Mouse (Mus musculus) hindbrain, embryonic 16.5 days (tissue): ENCODE data around the gene Pnrc2. TPM values are rescaled to one million over a fixed set of nuclear protein-coding genes. Genes with fewer than 3 reads are reported as not detected.

ENCODE experiments used
- ATAC-seq: fragments of 200-750 bp; cut with Nextera tagmentation; 2 replicates; pipeline ENCODE4 v1.8.0; 2017; ENCODE audit warnings: moderate TSS enrichment, moderate library complexity
- H3K27ac ChIP-seq: fragments of 300-500 bp; sonication (generic); 2 replicates; pipeline ENCODE4 v1.5.1; 2014; ENCODE audit warnings: low read depth, mild to moderate bottlenecking, control low read depth, low read length, moderate library complexity
- H3K27me3 ChIP-seq: fragments of 300-500 bp; sonication (generic); replicated peaks from 2 replicates; pipeline ENCODE4 v1.6.1; 2014; ENCODE audit warnings: low read length; ENCODE audit not compliant: control insufficient read depth, insufficient read depth
- H3K36me3 ChIP-seq: fragments of 300-500 bp; sonication (generic); 2 replicates; pipeline ENCODE4 v1.6.1; 2014; ENCODE audit warnings: mild to moderate bottlenecking, low read length, moderate library complexity, mixed read lengths; ENCODE audit not compliant: control insufficient read depth, insufficient read depth
- H3K4me1 ChIP-seq: fragments of 300-500 bp; sonication (generic); 2 replicates; pipeline ENCODE4 v1.6.1; 2014; ENCODE audit warnings: low read depth, low read length; ENCODE audit not compliant: control insufficient read depth, insufficient read depth
- H3K4me2 ChIP-seq: fragments of 300-500 bp; sonication (generic); 2 replicates; pipeline ENCODE4 v1.6.1; 2014; ENCODE audit warnings: mild to moderate bottlenecking, low read length, control low read depth, moderate library complexity
- H3K4me3 ChIP-seq: fragments of 300-500 bp; sonication (generic); 2 replicates; pipeline ENCODE4 v1.5.1; 2014; ENCODE audit warnings: mild to moderate bottlenecking, low read length, control low read depth, moderate library complexity
- H3K9ac ChIP-seq: fragments of 300-500 bp; sonication (generic); 2 replicates; pipeline ENCODE4 v1.6.1; 2014; ENCODE audit warnings: low read depth, mild to moderate bottlenecking, control low read depth, low read length, moderate library complexity
- H3K9me3 ChIP-seq: fragments of 300-500 bp; sonication (generic); 2 replicates; pipeline ENCODE4 v1.6.1; 2014; ENCODE audit warnings: mild to moderate bottlenecking, low read length, moderate library complexity; ENCODE audit not compliant: control insufficient read depth
- WGBS: fragments of 180-500 bp; shearing (Covaris S2); extraction: QIAGEN DNeasy Blood & Tissue Kit; methylation state at CpG from one replicate; pipeline ENCODE4 v1.1.7; 2014; 5-methylcytosine and 5-hydroxymethylcytosine counted together
- polyA plus RNA-seq: library from polyadenylated mRNA; unstranded; fragments of >200 nt; fragmentation: Nextera tagmentation; extraction: Ambion mirVana; gene quantifications from 2 replicates; pipeline ENCODE4 v1.2.1, GENCODE M21; 2015

The Pnrc2 gene
- polyA plus RNA-seq, 1 experiment from 2014 or later: 103 TPM

- ATAC-seq: no peak
- no peak overlapping the region for H3K4me3 ChIP-seq
- H3K9me3 ChIP-seq: no peaks in the 10 kb centered on the region
- 86% methylated on average over 4 of the region's 4 CpGs for WGBS
- H3K27me3 ChIP-seq: no peaks in the 10 kb centered on the region
- H3K9ac ChIP-seq: no peak overlapping the region
- H3K27ac ChIP-seq: no peak overlapping the region
- no peak overlapping the region for H3K4me2 ChIP-seq
- no peaks in the 10 kb centered on the region for H3K36me3 ChIP-seq
- H3K4me1 ChIP-seq: no peaks in the 10 kb centered on the region
These were observed 51.9 kb downstream of the Pnrc2 start for GRCm38 (mm10) chr4:135821772-135822171.

Other genes with a start within 250 kb of the Pnrc2 start
- 0.26 and 0.41 TPM in 2 replicates for gene Ifnlr1, start 187.6 kb downstream of the Pnrc2 start, polyA plus RNA-seq
- not detected in 2 replicates for gene Il22ra1, start 145.7 kb downstream of the Pnrc2 start, polyA plus RNA-seq
- gene Myom3, start 114.1 kb downstream of the Pnrc2 start, polyA plus RNA-seq: 0.90 and 0.99 TPM in 2 replicates
- gene Srsf10, start 18.1 kb downstream of the Pnrc2 start, polyA plus RNA-seq: 144 and 166 TPM in 2 replicates
- 0.09 and 0.10 TPM in 2 replicates for gene Cnr2, start 21.5 kb upstream of the Pnrc2 start, polyA plus RNA-seq
- gene Fuca1, start 46.9 kb upstream of the Pnrc2 start, polyA plus RNA-seq: 74.1 and 78.4 TPM in 2 replicates
- gene Hmgcl, start 72.6 kb upstream of the Pnrc2 start, polyA plus RNA-seq: 64.7 and 66.8 TPM in 2 replicates
- 49.4 and 50.1 TPM in 2 replicates for gene Gale, start 89.9 kb upstream of the Pnrc2 start, polyA plus RNA-seq
- gene Lypla2, start 98.8 kb upstream of the Pnrc2 start, polyA plus RNA-seq: 225 and 229 TPM in 2 replicates
- gene Pithd1, start 113.4 kb upstream of the Pnrc2 start, polyA plus RNA-seq: 60.6 and 67.1 TPM in 2 replicates
- gene Eloa, start 147.9 kb upstream of the Pnrc2 start, polyA plus RNA-seq: 25.0 and 27.1 TPM in 2 replicates
- gene Rpl11, start 179.6 kb upstream of the Pnrc2 start, polyA plus RNA-seq: 233 and 244 TPM in 2 replicates